Mouse (Mus musculus) forebrain, embryonic 11.5 days (tissue): Measurements from ENCODE around the gene Olfr544. TPM values are rescaled to one million over a fixed set of nuclear protein-coding genes. Genes with fewer than 3 reads are reported as not detected.
A peak's percentile ranks its signal among the peaks of the same experiment; 100 is the strongest.
"Not testable (repeated sequence)": the region's sequence is repeated elsewhere in the genome, so short reads cannot be mapped to it uniquely, and the experiment has no call there.

Experiments used
- ATAC-seq: fragments of 200-750 bp; cut with Nextera tagmentation; replicated peaks from 2 replicates; pipeline ENCODE4 v1.8.0; 2017; ENCODE audit warnings: moderate TSS enrichment; ENCODE audit not compliant: low FRiP score
- DNase-seq: peaks from one replicate; pipeline ENCODE4 v3.0.0-alpha.2; 2017; ENCODE audit warnings: low spot score
- H3K27ac ChIP-seq: fragments of 300-500 bp; sonication (generic); 2 replicates; pipeline ENCODE4 v1.5.1; 2014; ENCODE audit warnings: low read depth, low read length
- H3K27me3 ChIP-seq: fragments of 300-500 bp; sonication (generic); 2 replicates; pipeline ENCODE4 v1.6.1; 2014; ENCODE audit warnings: mild to moderate bottlenecking, low read length, mixed read lengths; ENCODE audit not compliant: control insufficient read depth, insufficient read depth
- H3K36me3 ChIP-seq: fragments of 300-500 bp; sonication (generic); 2 replicates; pipeline ENCODE4 v1.6.1; 2014; ENCODE audit warnings: mild to moderate bottlenecking, low read length, moderate library complexity, mixed read lengths; ENCODE audit not compliant: control insufficient read depth, insufficient read depth
- H3K4me1 ChIP-seq: fragments of 300-500 bp; sonication (generic); replicated peaks from 2 replicates; pipeline ENCODE4 v1.6.1; 2014; ENCODE audit warnings: low read length, mixed read lengths; ENCODE audit not compliant: control insufficient read depth, insufficient read depth
- H3K4me2 ChIP-seq: fragments of 300-500 bp; sonication (generic); 2 replicates; pipeline ENCODE4 v1.6.1; 2014; ENCODE audit warnings: low read depth, mild to moderate bottlenecking, low read length, moderate library complexity, mixed read lengths; ENCODE audit not compliant: severe bottlenecking
- H3K4me3 ChIP-seq: fragments of 300-500 bp; sonication (generic); 2 replicates; pipeline ENCODE4 v1.5.1; 2014; ENCODE audit warnings: low read depth, low read length
- H3K9ac ChIP-seq: fragments of 300-500 bp; sonication (generic); 2 replicates; pipeline ENCODE4 v1.6.1; 2014; ENCODE audit warnings: low read length
- H3K9me3 ChIP-seq: fragments of 300-500 bp; sonication (generic); 2 replicates; pipeline ENCODE4 v1.6.1; 2016; ENCODE audit warnings: low read length, mixed read lengths; ENCODE audit not compliant: control insufficient read depth
- WGBS: fragments of 180-500 bp; shearing (Covaris S2); extraction: QIAGEN DNeasy Blood & Tissue Kit; methylation state at CpG from one replicate; pipeline ENCODE4 v1.1.7; 2014; 5-methylcytosine and 5-hydroxymethylcytosine counted together
- polyA plus RNA-seq: library from polyadenylated mRNA; unstranded; fragments of >200 nt; fragmentation: Nextera tagmentation; extraction: Ambion mirVana; gene quantifications from 2 replicates; pipeline ENCODE4 v1.2.1, GENCODE M21; 2014

Olfr544 gene
- polyA plus RNA-seq, 1 experiment from 2014 or later, result 0.40 TPM

DNA sequence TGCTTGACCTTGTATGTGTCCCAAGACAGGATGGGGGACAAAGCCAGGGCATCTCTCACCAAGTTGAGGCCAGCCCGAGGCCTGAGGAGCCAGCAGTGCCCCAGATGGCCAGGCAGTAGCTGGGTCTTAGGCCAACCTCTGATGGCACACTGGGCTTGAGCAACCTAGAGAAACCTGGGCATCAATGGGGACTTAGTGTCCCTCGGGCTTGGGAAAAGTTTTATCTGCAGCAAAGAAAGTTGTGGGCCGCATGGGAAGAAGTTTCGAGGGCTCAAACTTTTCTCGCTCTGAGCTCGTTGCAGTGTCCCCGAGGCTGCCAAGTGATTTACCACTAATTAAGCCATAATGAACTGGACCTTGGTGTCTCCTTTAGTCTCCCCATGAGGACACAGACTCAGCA, 21.6 kb upstream of the Olfr544 start:
- ATAC-seq, result no peak
- Histone ChIP-seq H3K4me3 (no peak overlapping the region), H3K27me3 (peaks cover 4% of the 10 kb centered on the region; the same call in 1 of the 2 replicates), H3K27ac (no peak overlapping the region), H3K9me3 (no peaks in the 10 kb centered on the region), H3K36me3 (no peaks in the 10 kb centered on the region), H3K9ac (no peak overlapping the region), H3K4me1 (no peaks in the 10 kb centered on the region), H3K4me2 (no peak overlapping the region)
- no peak for DNase-seq
- 69% methylated on average over 7 of the region's 7 CpGs for WGBS

DNA sequence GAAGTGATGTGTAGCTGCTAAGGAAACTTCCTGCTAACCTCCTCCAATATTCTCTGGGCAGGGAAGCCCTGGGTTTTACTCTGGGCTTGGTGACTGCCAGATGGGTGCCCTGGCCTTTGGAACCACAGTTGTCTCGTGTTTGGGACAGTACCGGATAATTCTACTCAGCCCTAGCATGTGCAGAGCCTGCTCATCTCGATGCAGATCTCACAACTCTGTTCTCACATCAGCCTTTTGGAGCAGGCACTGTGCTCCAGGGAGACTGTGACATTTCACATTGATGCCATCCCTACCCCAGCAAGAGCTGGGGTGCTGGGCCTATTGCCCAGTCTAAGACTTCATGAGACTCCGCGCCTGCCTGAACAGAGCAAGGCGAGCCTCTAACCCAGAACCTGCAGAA, 20.6 kb upstream of the Olfr544 start:
- no peak for ATAC-seq
- WGBS, result 92% methylated on average over 6 of the region's 6 CpGs
- H3K27me3 ChIP-seq, result peaks cover under 1% of the 10 kb centered on the region; the same call in 1 of the 2 replicates
- no peak overlapping the region for H3K27ac ChIP-seq
- no peak overlapping the region for H3K9ac ChIP-seq
- DNase-seq, result no peak
- H3K4me1 ChIP-seq, result no peaks in the 10 kb centered on the region
- H3K4me3 ChIP-seq, result no peak overlapping the region
- no peaks in the 10 kb centered on the region for H3K36me3 ChIP-seq
- no peaks in the 10 kb centered on the region for H3K9me3 ChIP-seq
- H3K4me2 ChIP-seq, result no peak overlapping the region

DNA sequence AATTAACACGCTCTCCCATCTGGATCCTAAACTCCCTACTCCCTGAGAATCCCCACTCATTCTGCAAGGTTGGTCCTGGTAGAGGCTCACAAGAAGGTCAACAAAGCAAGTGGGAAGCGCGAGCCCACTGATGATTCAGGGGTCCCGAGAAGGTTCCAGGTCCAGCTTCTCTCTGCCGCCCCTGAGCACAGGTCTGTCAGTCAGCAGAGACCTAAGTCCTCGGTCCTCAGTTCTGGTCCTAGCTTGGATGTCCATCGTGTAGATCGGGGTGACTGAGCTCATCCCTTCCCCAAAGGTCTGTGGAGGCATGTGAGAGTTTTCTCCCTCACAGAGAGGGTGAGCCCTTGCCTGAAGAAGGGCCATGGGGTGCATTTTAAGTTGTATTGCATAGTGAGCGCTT, 20.0 kb upstream of the Olfr544 start:
- Histone ChIP-seq H3K36me3 (no peaks in the 10 kb centered on the region), H3K27ac (no peak overlapping the region), H3K4me3 (no peak overlapping the region), H3K4me1 (no peaks in the 10 kb centered on the region), H3K4me2 (no peak overlapping the region), H3K27me3 (no peaks in the 10 kb centered on the region), H3K9me3 (no peaks in the 10 kb centered on the region), H3K9ac (no peak overlapping the region)
- DNase-seq, result no peak
- ATAC-seq, result no peak
- 86% methylated on average over 9 of the region's 9 CpGs for WGBS

DNA sequence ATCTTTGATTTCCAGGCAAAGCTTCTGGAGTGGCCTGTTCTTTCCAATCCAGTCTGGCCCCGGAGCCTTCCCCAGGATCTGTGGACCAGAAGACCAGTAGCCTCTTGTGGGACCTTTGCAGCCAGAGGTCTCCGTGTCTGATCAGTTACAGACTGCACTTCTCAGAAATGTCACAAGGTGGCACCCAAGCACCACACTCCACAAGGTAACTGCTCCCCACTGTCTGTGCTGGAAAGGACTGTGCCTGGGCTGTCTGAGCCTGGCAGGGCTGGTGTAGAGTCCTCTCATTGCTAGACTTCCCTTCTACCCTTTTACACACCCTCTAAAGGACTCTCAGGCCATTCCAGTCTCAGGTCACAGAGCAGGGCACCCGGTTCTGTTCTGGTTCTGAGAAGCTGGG, 18.7 kb upstream of the Olfr544 start:
- Histone ChIP-seq H3K4me3 (no peak overlapping the region), H3K27ac (no peak overlapping the region), H3K9me3 (no peaks in the 10 kb centered on the region), H3K4me1 (no peaks in the 10 kb centered on the region), H3K9ac (no peak overlapping the region), H3K27me3 (no peaks in the 10 kb centered on the region), H3K36me3 (no peaks in the 10 kb centered on the region), H3K4me2 (no peak overlapping the region)
- WGBS, result 30% methylated on average over 3 of the region's 3 CpGs
- DNase-seq (peak; percentile 84), ATAC-seq (peak; percentile 76)

DNA sequence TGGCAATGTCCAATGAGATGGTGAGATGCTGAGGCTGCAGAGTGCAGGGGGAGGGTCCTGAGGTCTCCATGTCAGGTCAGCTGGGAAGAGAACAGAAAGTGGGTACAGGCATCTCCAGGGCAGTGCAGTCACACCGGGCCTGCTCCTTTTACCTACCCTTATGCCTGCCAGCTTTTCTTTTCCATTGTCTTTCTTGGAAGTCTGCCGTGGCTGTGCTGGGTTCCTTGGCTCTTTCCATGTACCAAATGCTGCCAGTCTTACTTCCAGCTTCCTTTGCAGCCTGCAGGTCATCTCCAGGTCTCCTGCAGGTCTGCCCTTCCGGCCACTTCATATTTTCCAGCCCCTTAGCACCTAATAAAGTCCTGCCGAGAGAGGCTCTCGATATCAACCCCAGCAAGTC, 13.9 kb upstream of the Olfr544 start:
- ATAC-seq (no peak), DNase-seq (no peak)
- no peaks in the 10 kb centered on the region for H3K4me1 ChIP-seq
- no peak overlapping the region for H3K4me2 ChIP-seq
- no peaks in the 10 kb centered on the region for H3K27me3 ChIP-seq
- H3K27ac ChIP-seq, result no peak overlapping the region
- no peaks in the 10 kb centered on the region for H3K36me3 ChIP-seq
- H3K9ac ChIP-seq, result no peak overlapping the region
- no peak overlapping the region for H3K4me3 ChIP-seq
- 82% methylated on average over 5 of the region's 5 CpGs for WGBS
- H3K9me3 ChIP-seq, result no peaks in the 10 kb centered on the region

DNA sequence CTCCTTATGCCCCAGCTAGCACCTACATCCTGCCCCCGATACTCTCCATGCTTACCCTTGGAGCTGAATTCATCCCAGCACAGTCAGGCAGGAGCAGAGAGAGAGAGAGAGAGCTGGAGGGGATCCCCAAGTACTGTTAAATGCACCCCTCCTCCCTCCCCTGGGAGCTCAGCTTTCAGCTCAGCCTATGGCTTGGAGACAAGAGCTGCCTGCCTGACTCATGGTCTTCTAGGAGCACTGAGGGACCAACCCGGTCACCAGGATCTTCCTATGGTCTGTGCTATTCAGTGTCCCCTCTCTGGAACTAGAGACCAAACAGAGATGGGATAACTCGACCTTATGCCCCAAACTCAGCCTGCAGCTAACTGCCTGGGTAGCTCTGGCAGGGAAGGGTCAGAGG, 11.4 kb upstream of the Olfr544 start, which contains the start of gene Olfr545:
TSS of gene Olfr545 (minus strand) at position 101 of the 400 bp plus-strand sequence.
- H3K36me3 ChIP-seq, result no peaks in the 10 kb centered on the region
- 71% methylated on average over 3 of the region's 3 CpGs for WGBS
- ATAC-seq, result no peak
- H3K9ac ChIP-seq, result no peak within 1 kb of the TSS
- H3K9me3 ChIP-seq, result no peaks in the 10 kb centered on the region
- H3K27ac ChIP-seq, result no peak within 1 kb of the TSS
- DNase-seq, result peak; percentile 32
- no peaks in the 10 kb centered on the region for H3K4me1 ChIP-seq
- H3K4me2 ChIP-seq, result no peak within 1 kb of the TSS
- H3K27me3 ChIP-seq, result no peaks in the 10 kb centered on the region
- H3K4me3 ChIP-seq, result no peak within 1 kb of the TSS

DNA sequence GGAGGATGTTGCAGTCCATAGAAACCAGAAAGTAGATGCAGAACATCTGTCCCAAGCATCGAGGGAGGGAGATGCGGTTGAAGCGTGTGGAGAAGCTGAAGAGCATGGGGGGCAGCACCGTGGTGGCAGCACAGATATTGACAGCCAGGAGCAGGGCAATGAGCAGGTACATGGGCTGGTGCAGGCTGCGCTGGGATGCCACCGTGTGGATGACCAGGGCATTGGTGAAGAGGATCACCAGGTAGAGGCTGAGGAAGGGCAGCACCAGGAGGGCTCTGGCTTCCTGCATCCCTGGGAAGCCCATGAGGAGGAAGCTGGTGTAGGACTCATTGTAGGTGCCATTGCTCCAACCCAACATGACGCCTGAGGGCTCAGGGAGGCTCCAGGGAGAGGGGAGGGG, 6.3 kb upstream of the Olfr544 start:
- not testable (repeated sequence) for H3K4me1 ChIP-seq, H3K4me3 ChIP-seq, H3K9ac ChIP-seq, H3K27me3 ChIP-seq, H3K9me3 ChIP-seq, H3K36me3 ChIP-seq, H3K4me2 ChIP-seq, ATAC-seq, H3K27ac ChIP-seq, DNase-seq
- WGBS, result 51% methylated on average over 6 of the region's 7 CpGs

DNA sequence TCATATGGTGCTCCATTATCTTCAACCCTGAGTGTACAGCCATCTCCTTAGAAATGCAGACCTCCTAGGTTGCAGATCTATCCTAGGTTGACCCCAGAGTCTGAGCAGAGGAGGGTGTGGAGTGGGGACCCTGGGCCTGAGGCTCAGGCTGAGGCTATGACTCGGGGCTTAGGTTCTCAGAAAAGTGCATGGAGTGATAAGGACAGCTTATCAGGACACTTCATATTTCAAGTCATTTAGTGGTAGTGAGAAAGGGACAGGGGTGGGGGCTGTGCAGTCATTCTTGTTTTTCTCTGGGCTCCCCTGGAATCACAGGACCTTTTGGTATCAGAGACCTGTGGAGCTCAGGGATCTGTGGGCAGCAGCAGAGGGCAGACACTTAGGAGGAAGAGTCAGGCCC, 2.0 kb downstream of the Olfr544 start:
- Histone ChIP-seq H3K9ac (no peak overlapping the region), H3K4me3 (no peak overlapping the region), H3K9me3 (no peaks in the 10 kb centered on the region), H3K27ac (no peak overlapping the region), H3K4me1 (no peaks in the 10 kb centered on the region), H3K36me3 (no peaks in the 10 kb centered on the region), H3K4me2 (no peak overlapping the region), H3K27me3 (no peaks in the 10 kb centered on the region)
- 86% methylated on average over 1 of the region's 1 CpGs for WGBS
- no peak for ATAC-seq
- DNase-seq, result no peak

DNA sequence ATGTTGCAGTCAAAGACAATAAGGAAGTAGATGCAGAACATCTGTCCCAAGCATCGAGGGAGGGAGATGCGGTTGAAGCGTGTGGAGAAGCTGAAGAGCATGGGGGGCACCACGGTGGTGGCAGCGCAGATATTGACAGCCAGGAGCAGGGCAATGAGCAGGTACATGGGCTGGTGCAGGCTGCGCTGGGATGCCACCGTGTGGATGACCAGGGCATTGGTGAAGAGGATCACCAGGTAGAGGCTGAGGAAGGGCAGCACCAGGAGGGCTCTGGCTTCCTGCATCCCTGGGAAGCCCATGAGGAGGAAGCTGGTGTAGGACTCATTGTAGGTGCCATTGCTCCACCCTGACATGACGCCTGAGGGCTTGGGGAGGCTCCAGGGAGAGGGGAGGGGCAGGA, 3.3 kb downstream of the Olfr544 start:
- H3K4me3 ChIP-seq, H3K9ac ChIP-seq, H3K27ac ChIP-seq, H3K4me2 ChIP-seq, ATAC-seq, H3K9me3 ChIP-seq, DNase-seq, H3K4me1 ChIP-seq, H3K36me3 ChIP-seq, H3K27me3 ChIP-seq: not testable (repeated sequence)
- 79% methylated on average over 7 of the region's 8 CpGs for WGBS
